Mouse (Mus musculus): ENCODE results near the gene Serp1. TPM values are rescaled to one million over a fixed set of nuclear protein-coding genes. Genes with fewer than 3 reads are reported as not detected.
"Not testable (repeated sequence)": the region's sequence is repeated elsewhere in the genome, so short reads cannot be mapped to it uniquely, and the experiment has no call there.

The Serp1 gene
- total RNA-seq, 2 experiments from 2014 or later, result 20.0 to 21.0 TPM

- intact Hi-C loops (cut with DNase I), result no loop called here
- DNase-seq (ENCODE audit: extremely low spot score in 1 of 2, low spot score in 2 of 2), result no peak
These were observed 21.9 kb downstream of the Serp1 start for GRCm38 (mm10) chr3:58503720-58504333.

GRCm38 (mm10) chr3:58501961-58502360 is 23.7 kb downstream of the Serp1 start:
- no peak overlapping the region for H3K27ac ChIP-seq
- H3K4me3 ChIP-seq, result no peak overlapping the region
- TF ChIP-seq CTCF (IDR thresholded peaks at IDR 0.05), result no peak
- no peak for DNase-seq (ENCODE audit: extremely low spot score in 1 of 2, low spot score in 2 of 2)
- intact Hi-C loops (cut with DNase I), result no loop called here

More at GRCm38 (mm10) chr3:58503720-58504333, 21.9 kb downstream of the Serp1 start:
- TF ChIP-seq CTCF (IDR thresholded peaks at IDR 0.05), result no peak
- Histone ChIP-seq H3K27ac (no peak overlapping the region), H3K4me3 (no peak overlapping the region)

GRCm38 (mm10) chr3:58493621-58494020 is 32.1 kb downstream of the Serp1 start:
- Histone ChIP-seq H3K27ac (no peak overlapping the region), H3K4me3 (no peak overlapping the region)
- TF ChIP-seq CTCF (IDR thresholded peaks at IDR 0.05), result no peak
- DNase-seq (ENCODE audit: extremely low spot score in 1 of 2, low spot score in 2 of 2), result peak in 1 of 2 experiments; percentile 31
- intact Hi-C loops (cut with DNase I), result loop anchor here (2.0 kb wide), 1 partner anchor 77 kb away; no protein-coding TSS in a partner anchor

- peak; percentile 64 for TF ChIP-seq CTCF (IDR thresholded peaks at IDR 0.05)
These were observed 34.9 kb downstream of the Serp1 start for GRCm38 (mm10) chr3:58490787-58491186.

GRCm38 (mm10) chr3:58487999-58488775 is 37.5 kb downstream of the Serp1 start:
- Histone ChIP-seq H3K27ac (no peak overlapping the region), H3K4me3 (no peak overlapping the region)
- no peak for DNase-seq (ENCODE audit: extremely low spot score in 1 of 2, low spot score in 2 of 2)
- intact Hi-C loops (cut with DNase I), result no loop called here
- TF ChIP-seq CTCF (IDR thresholded peaks at IDR 0.05), result peak; percentile 45

More at GRCm38 (mm10) chr3:58490787-58491186, 34.9 kb downstream of the Serp1 start:
- DNase-seq (ENCODE audit: extremely low spot score in 1 of 2, low spot score in 2 of 2), result peak; percentile 21 to 27
- Histone ChIP-seq H3K27ac (no peak overlapping the region), H3K4me3 (no peak overlapping the region)
- intact Hi-C loops (cut with DNase I), result loop anchor here (2.0 kb wide), 1 partner anchor 328 kb away; no protein-coding TSS in a partner anchor

GRCm38 (mm10) chr3:58487121-58487520 is 38.6 kb downstream of the Serp1 start:
- Histone ChIP-seq H3K4me3 (no peak overlapping the region), H3K27ac (no peak overlapping the region)
- peak; percentile 18 for TF ChIP-seq CTCF (IDR thresholded peaks at IDR 0.05)
- DNase-seq (ENCODE audit: extremely low spot score in 1 of 2, low spot score in 2 of 2), result no peak
- intact Hi-C loops (cut with DNase I), result no loop called here

GRCm38 (mm10) chr3:58485883-58486282 is 39.8 kb downstream of the Serp1 start:
- intact Hi-C loops (cut with DNase I), result no loop called here
- Histone ChIP-seq H3K27ac (no peak overlapping the region), H3K4me3 (no peak overlapping the region)
- TF ChIP-seq CTCF (IDR thresholded peaks at IDR 0.05), result peak; percentile 34
- DNase-seq (ENCODE audit: extremely low spot score in 1 of 2, low spot score in 2 of 2), result no peak

- TF ChIP-seq CTCF (IDR thresholded peaks at IDR 0.05), result no peak
- Histone ChIP-seq H3K4me3 (no peak overlapping the region), H3K27ac (no peak overlapping the region)
- DNase-seq (ENCODE audit: extremely low spot score in 1 of 2, low spot score in 2 of 2), result no peak
- intact Hi-C loops (cut with DNase I), result no loop called here
These were observed 46.8 kb downstream of the Serp1 start for GRCm38 (mm10) chr3:58478755-58479455.

- intact Hi-C loops (cut with DNase I); H3K27ac ChIP-seq; H3K4me3 ChIP-seq; DNase-seq (ENCODE audit: extremely low spot score in 1 of 2, low spot score in 2 of 2): not testable (repeated sequence)
These were observed 50.4 kb downstream of the Serp1 start for GRCm38 (mm10) chr3:58475298-58475697.

Other genes starting within 250 kb of the Serp1 start
- gene Tsc22d2, start 111.2 kb downstream of the Serp1 start, total RNA-seq (2021), result 10 to 100 TPM; 36.9 to 40.7 TPM
- 10 to 100 TPM; 40.5 to 43.3 TPM for gene Eif2a, start 71 bp downstream of the Serp1 start, total RNA-seq (2021)
- 100 to 1,000 TPM; 140 to 144 TPM for gene Selenot, start 50.7 kb upstream of the Serp1 start, total RNA-seq (2021)
- 1 to 10 TPM; 1.4 to 1.7 TPM for gene Erich6, start 111.3 kb upstream of the Serp1 start, total RNA-seq (2021)
- 10 to 100 TPM; 17.2 to 22.0 TPM for gene Siah2, start 166.5 kb upstream of the Serp1 start, total RNA-seq (2021)